Mouse (Mus musculus): ENCODE data around the gene Pak1.

- TF ChIP-seq CTCF (conservative IDR thresholded peaks at IDR 0.05; ENCODE audit: low read length) (no peak), POU5F1 (IDR thresholded peaks at IDR 0.05; ENCODE audit: borderline replicate concordance, low read length) (no peak)
These were observed 57.2 kb downstream of the Pak1 start for GRCm38 (mm10) chr7:97845546-97845945.

Measured in E14TG2a.4 (cell line).